Mouse (Mus musculus) C2C12 (cell line): Measurements from ENCODE around the gene Vac14.

Experiments used
- CEBPB ChIP-seq: IDR thresholded peaks from one replicate; pipeline ENCODE4 v1.6.1; 2011; ENCODE audit warnings: low read depth, mild to moderate bottlenecking, control low read depth, moderate library complexity
- CTCF ChIP-seq: IDR thresholded peaks from one replicate; pipeline ENCODE4 v1.5.1; 2011; ENCODE audit not compliant: control insufficient read depth, insufficient read depth, insufficient read length
- MAX ChIP-seq: IDR thresholded peaks from one replicate; pipeline ENCODE4 v1.6.1; 2011; ENCODE audit warnings: mild to moderate bottlenecking, control low read depth
- MYOD1 ChIP-seq: IDR thresholded peaks from one replicate; pipeline ENCODE4 v1.6.1; 2011; ENCODE audit warnings: low read depth; ENCODE audit not compliant: control insufficient read depth, insufficient read length
- USF1 ChIP-seq: IDR thresholded peaks from one replicate; pipeline ENCODE4 v1.6.1; 2011; ENCODE audit warnings: low read depth, mild to moderate bottlenecking, control low read depth, moderate library complexity

DNA sequence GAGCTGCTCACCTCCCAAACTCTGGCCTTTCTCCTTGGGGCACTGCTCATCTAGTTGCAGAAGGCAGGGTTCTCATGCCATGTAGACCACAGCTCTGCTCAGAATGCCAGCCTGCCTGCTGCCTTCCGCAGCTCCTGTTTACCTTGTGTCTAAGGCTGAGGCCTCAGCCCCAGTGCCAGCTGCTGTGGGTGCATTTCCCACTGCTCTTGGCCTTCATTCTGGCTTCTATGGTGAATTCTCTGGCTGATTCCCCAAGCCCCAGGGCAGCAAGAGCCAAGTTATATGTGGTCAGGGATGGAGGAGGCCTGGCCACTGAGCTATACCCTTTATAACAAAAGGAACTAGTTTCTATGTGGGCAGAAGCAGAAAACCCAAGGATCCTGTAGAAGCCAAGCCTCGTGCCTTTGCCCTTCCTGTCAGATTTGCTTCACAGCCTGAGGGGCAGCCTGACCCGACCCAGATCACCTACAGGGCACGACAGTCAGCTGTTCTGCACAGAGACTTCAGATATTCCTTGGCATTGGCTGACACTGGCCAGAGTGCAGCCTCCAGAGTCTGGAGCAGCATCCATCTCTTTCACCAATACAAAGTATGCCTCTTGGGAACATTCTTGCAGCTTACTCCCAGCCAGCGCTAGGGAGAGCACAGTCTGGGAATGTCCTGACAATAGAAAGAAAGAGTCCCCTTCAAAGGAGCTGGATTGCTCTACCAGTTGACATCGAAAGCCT, 44.8 kb downstream of the Vac14 start:
- TF ChIP-seq USF1: no peak
- TF ChIP-seq CEBPB: no peak
- TF ChIP-seq CTCF: no peak
- no peak for TF ChIP-seq MYOD1
- no peak for TF ChIP-seq MAX
